Mouse (Mus musculus): ENCODE measurements around the gene Zfp934. TPM values are rescaled to one million over a fixed set of nuclear protein-coding genes. Genes with fewer than 3 reads are reported as not detected.

The Zfp934 gene
- polyA plus RNA-seq, 1 experiment from 2014 or later, result 22.1 TPM

Small RNAs within 50 kb of the gene (microRNA-seq; reads per million reads assigned to microRNA genes)
- gene Gm22256, result not detected

Other genes starting within 250 kb of the Zfp934 start
- gene Gm3604, start 188.0 kb downstream of the Zfp934 start, polyA plus RNA-seq (2016; fragmentation: Nextera tagmentation; extraction: Ambion mirVana), result 4.1 and 4.4 TPM in 2 replicates
- 13.0 and 16.2 TPM in 2 replicates for gene Gm49359, start 104.4 kb downstream of the Zfp934 start, polyA plus RNA-seq (2016; fragmentation: Nextera tagmentation; extraction: Ambion mirVana)
- not detected in 2 replicates for gene Zfp935, start 12.7 kb downstream of the Zfp934 start, polyA plus RNA-seq (2016; fragmentation: Nextera tagmentation; extraction: Ambion mirVana)
- gene 6720489N17Rik, start 53.0 kb upstream of the Zfp934 start, polyA plus RNA-seq (2016; fragmentation: Nextera tagmentation; extraction: Ambion mirVana), result 14.6 and 15.6 TPM in 2 replicates
- gene Platr25, start 189.5 kb upstream of the Zfp934 start, polyA plus RNA-seq (2016; fragmentation: Nextera tagmentation; extraction: Ambion mirVana), result 30.6 and 31.8 TPM in 2 replicates
- 9.0 and 10.6 TPM in 2 replicates for gene Gm5141, start 214.6 kb upstream of the Zfp934 start, polyA plus RNA-seq (2016; fragmentation: Nextera tagmentation; extraction: Ambion mirVana)